Mouse (Mus musculus): Measurements from ENCODE around the gene Rpl27. TPM values are rescaled to one million over a fixed set of nuclear protein-coding genes. Genes with fewer than 3 reads are reported as not detected.
"Not testable (repeated sequence)": the region's sequence is repeated elsewhere in the genome, so short reads cannot be mapped to it uniquely, and the experiment has no call there.

Gene Rpl27
- polyA plus RNA-seq, 1 experiment from 2014 or later: 378 TPM

- H3K27ac ChIP-seq: no peak overlapping the region
- no peak for ATAC-seq (ENCODE audit: low FRiP score)
- no peak overlapping the region for H3K4me3 ChIP-seq (replicated peaks)
- WGBS: 93% methylated on average over 9 of the region's 9 CpGs
- no peaks in the 10 kb centered on the region for H3K9me3 ChIP-seq
- H3K4me2 ChIP-seq: no peak overlapping the region
- H3K4me1 ChIP-seq: peaks cover 9% of the 10 kb centered on the region
- no peak overlapping the region for H3K9ac ChIP-seq
- no peaks in the 10 kb centered on the region for H3K27me3 ChIP-seq
- peaks cover 65% of the 10 kb centered on the region for H3K36me3 ChIP-seq (replicated peaks)
Measured at GRCm38 (mm10) chr11:101431327-101431726, 10.8 kb upstream of the Rpl27 start.

- H3K9ac ChIP-seq: no peak overlapping the region
- no peaks in the 10 kb centered on the region for H3K9me3 ChIP-seq
- peaks cover 65% of the 10 kb centered on the region for H3K36me3 ChIP-seq (replicated peaks)
- no peak overlapping the region for H3K4me3 ChIP-seq (replicated peaks)
- H3K4me1 ChIP-seq: no peaks in the 10 kb centered on the region
- 93% methylated on average over 13 of the region's 13 CpGs for WGBS
- no peak overlapping the region for H3K27ac ChIP-seq
- H3K27me3 ChIP-seq: no peaks in the 10 kb centered on the region
- H3K4me2 ChIP-seq: no peak overlapping the region
- ATAC-seq (ENCODE audit: low FRiP score): no peak
Measured at GRCm38 (mm10) chr11:101433396-101433795, 8.7 kb upstream of the Rpl27 start.

DNA sequence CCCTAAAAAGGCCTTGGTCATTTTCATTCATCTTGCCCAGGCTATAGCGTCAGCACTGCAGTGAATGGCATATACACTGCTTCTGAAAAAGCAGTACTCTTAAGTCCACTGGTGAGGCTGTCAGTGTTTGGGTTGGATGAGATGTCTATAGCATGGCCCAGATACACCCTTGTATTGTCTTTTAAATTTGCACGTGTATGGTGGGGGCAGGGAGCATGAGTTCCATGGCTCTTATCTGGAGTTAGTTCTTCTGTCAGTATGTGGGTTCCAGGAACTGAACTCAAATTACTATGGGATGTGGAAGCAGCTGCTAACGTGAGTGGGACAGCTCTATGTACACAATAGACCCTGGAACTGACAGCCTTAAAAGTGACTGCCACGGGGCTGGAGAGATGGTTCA, 6.3 kb upstream of the Rpl27 start:
- no peak overlapping the region for H3K9ac ChIP-seq
- peaks cover 48% of the 10 kb centered on the region for H3K36me3 ChIP-seq (replicated peaks)
- no peaks in the 10 kb centered on the region for H3K9me3 ChIP-seq
- no peak for ATAC-seq (ENCODE audit: low FRiP score)
- H3K27ac ChIP-seq: no peak overlapping the region
- 82% methylated on average over 4 of the region's 4 CpGs for WGBS
- no peaks in the 10 kb centered on the region for H3K4me1 ChIP-seq
- H3K4me2 ChIP-seq: no peak overlapping the region
- H3K4me3 ChIP-seq (replicated peaks): no peak overlapping the region
- H3K27me3 ChIP-seq: no peaks in the 10 kb centered on the region

GRCm38 (mm10) chr11:101436916-101437315, 5.2 kb upstream of the Rpl27 start:
- Histone ChIP-seq H3K27ac (no peak overlapping the region), H3K27me3 (no peaks in the 10 kb centered on the region), H3K4me2 (no peak overlapping the region), H3K9me3 (no peaks in the 10 kb centered on the region), H3K4me1 (no peaks in the 10 kb centered on the region), H3K36me3 (replicated peaks) (peaks cover 38% of the 10 kb centered on the region), H3K9ac (no peak overlapping the region), H3K4me3 (replicated peaks) (no peak overlapping the region)
- ATAC-seq (ENCODE audit: low FRiP score): no peak
- 49% methylated on average over 4 of the region's 4 CpGs for WGBS

DNA sequence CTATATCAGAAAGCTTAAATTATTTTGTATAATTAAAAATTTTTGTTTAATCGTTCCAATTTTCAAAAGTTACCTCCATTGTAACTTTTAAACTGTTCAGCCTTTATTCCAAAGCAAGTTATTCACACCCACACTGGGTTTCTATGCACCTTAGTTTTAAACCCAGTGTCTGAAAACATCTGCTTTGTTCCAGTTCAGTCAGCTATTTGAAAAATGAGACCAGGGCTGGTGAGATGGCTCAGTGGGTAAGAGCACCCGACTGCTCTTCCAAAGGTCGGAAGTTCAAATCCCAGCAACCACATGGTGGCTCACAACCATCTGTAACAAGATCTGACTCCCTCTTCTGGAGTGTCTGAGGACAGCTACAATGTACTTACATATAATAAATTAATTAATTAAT, 4.1 kb upstream of the Rpl27 start:
- not testable (repeated sequence) for H3K27ac ChIP-seq; ATAC-seq (ENCODE audit: low FRiP score); H3K9me3 ChIP-seq; H3K4me1 ChIP-seq; H3K4me2 ChIP-seq; H3K9ac ChIP-seq; H3K4me3 ChIP-seq (replicated peaks); H3K27me3 ChIP-seq
- WGBS: 54% methylated on average over 3 of the region's 3 CpGs
- H3K36me3 ChIP-seq (replicated peaks): peaks cover 30% of the 10 kb centered on the region

DNA sequence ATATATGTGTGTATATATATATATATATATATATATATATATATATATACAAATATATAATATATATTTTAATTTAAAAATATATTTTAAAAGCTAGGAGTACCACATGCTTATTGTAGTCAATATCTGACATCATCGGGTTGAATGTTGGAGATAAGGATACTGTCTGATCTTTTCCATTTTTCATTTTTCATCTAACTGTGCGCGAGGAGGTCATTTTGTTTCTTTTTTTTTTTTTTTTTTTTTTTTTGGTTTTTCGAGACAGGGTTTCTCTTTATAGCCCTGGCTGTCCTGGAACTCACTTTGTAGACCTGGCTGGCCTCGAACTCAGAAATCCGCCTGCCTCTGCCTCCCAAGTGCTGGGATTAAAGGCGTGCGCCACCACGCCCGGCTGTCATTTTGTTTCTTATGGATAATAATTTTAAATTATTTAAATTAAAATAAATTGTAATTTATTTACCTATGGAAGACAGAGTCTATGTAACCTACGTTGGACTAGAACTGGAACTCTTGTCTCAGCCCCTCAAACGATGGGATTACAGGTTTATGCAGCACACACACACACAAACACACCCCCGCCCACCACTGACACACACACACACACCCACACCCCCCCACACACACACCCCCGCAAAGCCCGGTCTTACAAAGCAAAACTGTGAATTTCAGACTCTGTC, 510 bp upstream of the Rpl27 start:
- H3K27ac ChIP-seq, H3K27me3 ChIP-seq, H3K9ac ChIP-seq, H3K9me3 ChIP-seq: not testable (repeated sequence)
- Histone ChIP-seq H3K36me3 (replicated peaks) (peaks cover 27% of the 10 kb centered on the region), H3K4me3 (replicated peaks) (peak overlapping the region; percentile 80), H3K4me1 (peaks cover 14% of the 10 kb centered on the region), H3K4me2 (peak overlapping the region; percentile 95)
- WGBS: 37% methylated on average over 15 of the region's 15 CpGs
- peak; percentile 7; the same call in 1 of the 2 replicates for ATAC-seq (ENCODE audit: low FRiP score)

DNA sequence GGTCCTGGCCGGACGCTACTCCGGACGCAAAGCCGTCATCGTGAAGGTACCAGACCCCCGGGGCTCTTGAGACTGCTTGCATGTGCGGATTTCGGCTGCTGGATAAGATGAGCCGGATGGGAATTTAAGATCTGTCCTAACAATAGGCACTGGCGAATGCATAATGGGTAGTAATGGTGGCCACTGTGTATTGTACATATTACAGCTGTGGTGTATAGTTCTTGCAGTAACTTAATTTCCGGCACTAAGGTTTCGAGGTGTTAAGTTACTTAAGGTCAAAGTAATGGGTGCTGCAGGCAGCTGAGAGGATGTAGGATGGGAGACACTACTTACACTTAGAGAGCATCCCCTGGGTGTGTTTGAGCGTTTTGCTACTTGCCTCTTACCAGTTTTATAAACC, 662 bp downstream of the Rpl27 start:
- peak; percentile 27; the same call in 1 of the 2 replicates for ATAC-seq (ENCODE audit: low FRiP score)
- Histone ChIP-seq H3K4me3 (replicated peaks) (peak overlapping the region; percentile 80), H3K27me3 (no peaks in the 10 kb centered on the region), H3K4me1 (peaks cover 14% of the 10 kb centered on the region), H3K9ac (peak overlapping the region; percentile 92), H3K27ac (peak overlapping the region; percentile 95), H3K9me3 (no peaks in the 10 kb centered on the region), H3K4me2 (peak overlapping the region; percentile 95), H3K36me3 (replicated peaks) (peaks cover 27% of the 10 kb centered on the region)
- 2% methylated on average over 14 of the region's 14 CpGs for WGBS

GRCm38 (mm10) chr11:101446319-101446718, 4.2 kb downstream of the Rpl27 start:
- 83% methylated on average over 1 of the region's 1 CpGs for WGBS
- H3K4me2 ChIP-seq: no peak overlapping the region
- H3K9ac ChIP-seq: no peak overlapping the region
- H3K4me3 ChIP-seq (replicated peaks): no peak overlapping the region
- H3K4me1 ChIP-seq: peaks cover 14% of the 10 kb centered on the region
- ATAC-seq (ENCODE audit: low FRiP score): no peak
- H3K36me3 ChIP-seq (replicated peaks): peaks cover 27% of the 10 kb centered on the region
- no peaks in the 10 kb centered on the region for H3K9me3 ChIP-seq
- H3K27me3 ChIP-seq: no peaks in the 10 kb centered on the region
- no peak overlapping the region for H3K27ac ChIP-seq

GRCm38 (mm10) chr11:101446860-101447259, 4.8 kb downstream of the Rpl27 start:
- peaks cover 27% of the 10 kb centered on the region for H3K36me3 ChIP-seq (replicated peaks)
- 96% methylated on average over 8 of the region's 8 CpGs for whole genome bisulfite sequencing
- not testable (repeated sequence) for ATAC-seq (ENCODE audit: low FRiP score); H3K27ac ChIP-seq; H3K27me3 ChIP-seq; H3K9me3 ChIP-seq; H3K4me2 ChIP-seq; H3K4me3 ChIP-seq (replicated peaks); H3K9ac ChIP-seq
- peaks cover 14% of the 10 kb centered on the region for H3K4me1 ChIP-seq

GRCm38 (mm10) chr11:101447786-101448185, 5.7 kb downstream of the Rpl27 start:
- Histone ChIP-seq H3K4me2 (no peak overlapping the region), H3K27ac (no peak overlapping the region), H3K9ac (no peak overlapping the region), H3K4me1 (peaks cover 14% of the 10 kb centered on the region), H3K9me3 (no peaks in the 10 kb centered on the region), H3K27me3 (no peaks in the 10 kb centered on the region), H3K4me3 (replicated peaks) (no peak overlapping the region), H3K36me3 (replicated peaks) (peaks cover 27% of the 10 kb centered on the region)
- ATAC-seq (ENCODE audit: low FRiP score): no peak
- WGBS: 92% methylated on average over 5 of the region's 5 CpGs

DNA sequence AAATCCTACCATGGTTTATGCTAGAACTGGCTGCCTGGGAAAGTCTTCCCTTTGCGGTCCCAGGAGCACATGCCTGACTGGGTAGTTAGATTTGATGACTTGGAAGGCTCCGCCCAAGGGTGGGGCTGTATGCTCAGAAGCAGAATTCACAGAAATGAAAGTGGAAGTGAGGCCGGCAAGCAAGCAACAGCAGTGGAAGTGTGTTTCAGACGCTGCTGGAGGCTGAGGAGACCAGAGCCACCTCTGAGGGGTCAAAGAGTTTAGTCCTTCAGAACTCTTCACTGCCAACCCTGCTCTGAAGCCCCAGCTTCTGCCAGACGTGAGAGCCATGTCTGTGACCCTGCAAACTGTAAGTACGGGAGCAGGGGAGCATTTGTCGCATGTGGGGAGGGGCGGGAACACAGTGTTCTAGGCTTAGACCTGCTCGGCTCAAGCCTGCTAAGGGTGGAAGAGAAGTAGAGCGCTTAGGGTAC, 6.2 kb downstream of the Rpl27 start, which contains the start of gene Ifi35:
Ifi35 (plus strand) TSS at position 134 of the 473 bp plus-strand sequence.
- no peak within 1 kb of the TSS for H3K9ac ChIP-seq
- H3K9me3 ChIP-seq: no peaks in the 10 kb centered on the region
- H3K4me3 ChIP-seq (replicated peaks): 0 out of 2 replicates have a peak within 1 kb of the TSS, but pooled peaks have one; percentile 4
- no peaks in the 10 kb centered on the region for H3K27me3 ChIP-seq
- H3K4me2 ChIP-seq: peak within 1 kb of the TSS; percentile 8; the same call in 1 of the 2 replicates
- peaks cover 27% of the 10 kb centered on the region for H3K36me3 ChIP-seq (replicated peaks)
- H3K27ac ChIP-seq: no peak within 1 kb of the TSS
- peaks cover 10% of the 10 kb centered on the region for H3K4me1 ChIP-seq
- ATAC-seq (ENCODE audit: low FRiP score): no peak
- WGBS: 49% methylated on average over 10 of the region's 10 CpGs

DNA sequence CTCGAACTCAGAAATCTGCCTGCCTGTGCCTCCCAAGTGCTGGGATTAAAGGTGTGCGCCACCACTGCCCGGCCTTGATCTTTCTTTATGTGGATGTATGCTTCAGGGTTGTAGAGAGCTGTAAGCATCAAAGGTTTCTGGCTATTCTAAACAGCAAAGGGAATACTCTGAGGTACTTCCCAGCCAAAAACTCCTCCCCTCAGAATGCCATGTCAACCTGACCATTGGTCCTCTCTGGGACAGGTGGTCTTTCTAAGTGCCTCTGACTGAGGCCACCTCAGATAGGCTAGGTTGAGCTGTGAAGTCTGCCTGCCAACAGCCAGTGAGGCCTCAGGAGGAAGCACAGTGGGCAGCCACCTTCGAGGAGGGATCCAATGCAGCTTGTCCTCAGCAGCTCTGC, 6.8 kb downstream of the Rpl27 start:
- H3K9ac ChIP-seq: no peak overlapping the region
- no peak overlapping the region for H3K27ac ChIP-seq
- H3K36me3 ChIP-seq (replicated peaks): peaks cover 22% of the 10 kb centered on the region
- H3K27me3 ChIP-seq: no peaks in the 10 kb centered on the region
- H3K9me3 ChIP-seq: no peaks in the 10 kb centered on the region
- H3K4me1 ChIP-seq: peaks cover 4% of the 10 kb centered on the region
- H3K4me2 ChIP-seq: no peak overlapping the region
- WGBS: 86% methylated on average over 4 of the region's 4 CpGs
- H3K4me3 ChIP-seq (replicated peaks): no peak overlapping the region
- no peak for ATAC-seq (ENCODE audit: low FRiP score)

DNA sequence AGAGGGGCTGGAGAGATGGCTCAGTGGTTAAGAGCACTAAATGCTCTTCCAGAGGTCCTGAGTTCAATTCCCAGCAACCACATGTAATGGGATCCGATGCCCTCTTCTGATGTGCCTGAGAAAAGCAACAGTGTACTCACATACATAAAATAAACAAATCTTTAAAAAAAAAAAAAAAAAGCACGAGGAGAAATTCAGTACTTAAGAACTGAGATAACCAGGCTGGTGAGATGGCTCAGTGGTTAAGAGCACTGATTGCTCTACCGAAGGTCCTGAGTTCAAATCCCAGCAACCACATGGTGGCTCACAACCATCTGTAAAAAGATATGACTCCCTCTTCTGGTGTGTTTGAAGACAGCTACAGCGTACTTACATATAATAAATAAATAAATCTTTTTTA, 7.5 kb downstream of the Rpl27 start:
- peaks cover 15% of the 10 kb centered on the region for H3K36me3 ChIP-seq (replicated peaks)
- H3K4me3 ChIP-seq (replicated peaks); H3K9me3 ChIP-seq; H3K4me2 ChIP-seq; H3K27ac ChIP-seq; H3K9ac ChIP-seq; ATAC-seq (ENCODE audit: low FRiP score); H3K27me3 ChIP-seq; H3K4me1 ChIP-seq: not testable (repeated sequence)
- whole genome bisulfite sequencing: 82% methylated on average over 4 of the region's 4 CpGs

Measured in forebrain, embryonic 12.5 days (tissue).